In genomic region chr1:119015108-119015507, GRCm38 (mm10) we compare ENCODE assay signal across 23 mouse cellular contexts. TPM values are rescaled to one million over a fixed set of nuclear protein-coding genes. Genes with fewer than 3 reads are reported as not detected.
DNase-seq lines count a peak whose midpoint lies in the region; ATAC-seq and TF ChIP-seq lines count a peak whose summit lies in the region.
"Had no signal": no experiment of that assay in that cellular context is flagged by ENCODE, and none has a peak within 500 bp of the region (broad histone marks: within the 10 kb centered on the region; RNA-seq: fewer than 3 reads in every experiment).

No protein-coding gene starts in this region.

- no peak overlapping the region for H3K4me2 ChIP-seq in hindbrain, postnatal 0 days (ENCODE audit: low read depth, low read length)
- no peak overlapping the region for H3K4me2 ChIP-seq in hindbrain, embryonic 13.5 days
- H3K4me2 ChIP-seq in stomach, embryonic 15.5 days: no peak overlapping the region
- H3K4me2 ChIP-seq: hindbrain, embryonic 15.5 days; liver, embryonic 12.5 days; lung, embryonic 14.5 days; neural tube, embryonic 13.5 days had no signal

- ATAC-seq in hindbrain, postnatal 0 days: peak; percentile 38; the same call in 1 of the 2 replicates
- no peak for ATAC-seq in hindbrain, embryonic 13.5 days (ENCODE audit: low FRiP score)
- ATAC-seq in stomach, embryonic 15.5 days (ENCODE audit: insufficient read depth, low FRiP score, low read depth): peak; percentile 14; the same call in 1 of the 2 replicates
- ATAC-seq: intestine, embryonic 16.5 days; liver, embryonic 12.5 days had no signal

- H3K4me3 ChIP-seq in hindbrain, postnatal 0 days (ENCODE audit: low read length): no peak overlapping the region
- H3K4me3 ChIP-seq in hindbrain, embryonic 13.5 days: no peak overlapping the region
- no peak overlapping the region for H3K4me3 ChIP-seq in stomach, embryonic 15.5 days (replicated peaks)
- H3K4me3 ChIP-seq: erythroblast, embryonic 14.5 days; gastrocnemius, adult 2 months; heart, adult 2 months; hindbrain, embryonic 15.5 days; left cerebral cortex, adult 2 months; liver, embryonic 12.5 days; neural tube, embryonic 13.5 days had no signal

- peak; percentile 23 for DNase-seq in hindbrain, postnatal 0 days (ENCODE audit: low spot score)
- peak; percentile 20 for DNase-seq in cerebellum, adult 11 months
- DNase-seq in cerebellum, adult 9-10 months: peak; percentile 30
- no peak for DNase-seq in T-cell, adult 2 months (ENCODE audit: low spot score)
- DNase-seq in right cerebral cortex, postnatal 10 days (ENCODE audit: low spot score in 2 of 2): no peak
- DNase-seq: adrenal gland, adult 2 months; gastrocnemius, adult 2 months; heart, adult 2 months; heart, postnatal 36 days; kidney, postnatal 4 days; layer of hippocampus, adult 9-11 months; lung, embryonic 14.5 days; lung, postnatal 36 days; right cerebral cortex, postnatal 25 days; thymus, adult 2 months had no signal

- H3K27ac ChIP-seq in hindbrain, postnatal 0 days: no peak overlapping the region
- no peak overlapping the region for H3K27ac ChIP-seq in hindbrain, embryonic 13.5 days
- no peak overlapping the region for H3K27ac ChIP-seq in stomach, embryonic 15.5 days
- H3K27ac ChIP-seq: gastrocnemius, adult 2 months; heart, adult 2 months; hindbrain, embryonic 15.5 days; left cerebral cortex, adult 2 months; liver, embryonic 12.5 days; neural tube, embryonic 13.5 days had no signal

- H3K9ac ChIP-seq in hindbrain, postnatal 0 days (replicated peaks; ENCODE audit: low read length): no peak overlapping the region
- H3K9ac ChIP-seq in hindbrain, embryonic 13.5 days: no peak overlapping the region
- no peak overlapping the region for H3K9ac ChIP-seq in stomach, embryonic 15.5 days
- H3K9ac ChIP-seq: hindbrain, embryonic 15.5 days; liver, embryonic 12.5 days; lung, embryonic 14.5 days; neural tube, embryonic 13.5 days had no signal

- no peaks in the 10 kb centered on the region for H3K9me3 ChIP-seq in hindbrain, postnatal 0 days (ENCODE audit: low read length)
- H3K9me3 ChIP-seq in hindbrain, embryonic 13.5 days: no peaks in the 10 kb centered on the region
- H3K9me3 ChIP-seq in stomach, embryonic 15.5 days: no peaks in the 10 kb centered on the region
- H3K9me3 ChIP-seq: hindbrain, embryonic 15.5 days; liver, embryonic 12.5 days; neural tube, embryonic 13.5 days had no signal

- 0 out of 2 replicates have a peak, but pooled peaks cover 4% of the 10 kb centered on the region for H3K4me1 ChIP-seq in hindbrain, postnatal 0 days (ENCODE audit: insufficient read depth, low read length)
- no peaks in the 10 kb centered on the region; the same call in 1 of the 2 replicates for H3K4me1 ChIP-seq in hindbrain, embryonic 13.5 days (replicated peaks)
- no peaks in the 10 kb centered on the region for H3K4me1 ChIP-seq in stomach, embryonic 15.5 days
- H3K4me1 ChIP-seq: hindbrain, embryonic 15.5 days; liver, embryonic 12.5 days had no signal

- H3K36me3 ChIP-seq in hindbrain, postnatal 0 days (ENCODE audit: insufficient read depth, low read length): no peaks in the 10 kb centered on the region
- no peaks in the 10 kb centered on the region for H3K36me3 ChIP-seq in hindbrain, embryonic 13.5 days
- no peaks in the 10 kb centered on the region for H3K36me3 ChIP-seq in stomach, embryonic 15.5 days
- H3K36me3 ChIP-seq: hindbrain, embryonic 15.5 days; liver, embryonic 12.5 days; neural tube, embryonic 13.5 days had no signal

- TF ChIP-seq CTCF in hindbrain, postnatal 0 days (IDR thresholded peaks at IDR 0.05; ENCODE audit: low read depth): no peak

- H3K27me3 ChIP-seq in hindbrain, postnatal 0 days (ENCODE audit: insufficient read depth, low read length): no peaks in the 10 kb centered on the region
- no peaks in the 10 kb centered on the region for H3K27me3 ChIP-seq in hindbrain, embryonic 13.5 days
- H3K27me3 ChIP-seq in stomach, embryonic 15.5 days (replicated peaks): no peaks in the 10 kb centered on the region
- H3K27me3 ChIP-seq: hindbrain, embryonic 15.5 days; liver, embryonic 12.5 days; neural tube, embryonic 13.5 days had no signal

- WGBS in hindbrain, postnatal 0 days: 67% methylated on average over 6 of the region's 6 CpGs
- 85% methylated on average over 6 of the region's 6 CpGs for WGBS in hindbrain, embryonic 13.5 days
- WGBS in stomach, embryonic 15.5 days: 65% methylated on average over 6 of the region's 6 CpGs

RNA-seq across cellular contexts. Expression of gene Gli2, which starts 38.3 kb away (rescaled TPM):
- 12.0 and 13.9 TPM in 2 replicates for total RNA-seq in hindbrain, postnatal 0 days (2014; rRNA removed)
- polyA plus RNA-seq in hindbrain, postnatal 0 days (2015; fragmentation: Nextera tagmentation; extraction: Ambion mirVana): 2.0 and 3.0 TPM in 2 replicates
- polyA plus RNA-seq in hindbrain, embryonic 13.5 days (2015; fragmentation: Nextera tagmentation; extraction: Ambion mirVana): 1.7 and 2.1 TPM in 2 replicates
- polyA plus RNA-seq in stomach, embryonic 15.5 days (2015; fragmentation: Nextera tagmentation; extraction: Ambion mirVana): 7.7 and 8.1 TPM in 2 replicates
- polyA plus RNA-seq: erythroblast, embryonic 14.5 days had no signal

Comparison
In these comparisons a context has a peak if more than half of its experiments do, and no peak if none do; other contexts are left out.
1. DNase-seq: peak in hindbrain, postnatal 0 days (single experiment), cerebellum, adult 11 months (single experiment) and cerebellum, adult 9-10 months (single experiment); none in T-cell, adult 2 months (single experiment) and right cerebral cortex, postnatal 10 days (0 of 2).